Mouse (Mus musculus) liver, embryonic 14.5 days (tissue): ENCODE measurements around the gene Taf6l.

ENCODE experiments used
- CTCF ChIP-seq: IDR thresholded peaks from 2 replicates; pipeline ENCODE4 v1.5.1; 2016; ENCODE audit warnings: antibody characterized with exemption, low read depth, control low read depth
- EP300 ChIP-seq: IDR thresholded peaks from 2 replicates; pipeline ENCODE4 v1.6.1; 2016; ENCODE audit warnings: antibody characterized with exemption, low read depth

GRCm38 (mm10) chr19:8726609-8727390 is 59.4 kb downstream of the Taf6l start:
- TF ChIP-seq CTCF (no peak), EP300 (no peak; the same call in 1 of the 2 replicates)
